Mouse (Mus musculus): ENCODE results near the gene Nek2. TPM values are rescaled to one million over a fixed set of nuclear protein-coding genes. Genes with fewer than 3 reads are reported as not detected.
A peak's percentile ranks its signal among the peaks of the same experiment; 100 is the strongest.

The Nek2 gene
- polyA plus RNA-seq, 2 experiments, result 14.4 to 28.8 TPM

GRCm38 (mm10) chr1:191863833-191864550 lies 42.7 kb downstream of the Nek2 start:
- no peak overlapping the region for H3K9ac ChIP-seq (replicated peaks)

GRCm38 (mm10) chr1:191864551-191865027 lies 43.3 kb downstream of the Nek2 start:
- Histone ChIP-seq H3K4me3 (ENCODE audit: insufficient read depth in 1 of 2, low read depth in 2 of 2, low read length in 2 of 2) (no peak overlapping the region), H3K4me2 (ENCODE audit: low read depth) (no peak overlapping the region), H3K9ac (replicated peaks) (no peak overlapping the region), H3K36me3 (replicated peaks; ENCODE audit: control insufficient read depth, insufficient read depth, low read depth) (no peaks in the 10 kb centered on the region), H3K9me3 (ENCODE audit: control insufficient read depth, low read length) (no peaks in the 10 kb centered on the region), H3K27ac (no peak overlapping the region), H3K4me1 (replicated peaks; ENCODE audit: control insufficient read depth in 2 of 2, insufficient read depth in 2 of 2, low read length in 1 of 2) (peaks cover 0 to 2% of the 10 kb centered on the region in 2 experiments; a peak in 1 of 4 replicates), H3K27me3 (ENCODE audit: control insufficient read depth, insufficient read depth, low read length) (no peaks in the 10 kb centered on the region)
- DNase-seq (ENCODE audit: low read depth in 3 of 3, low spot score in 3 of 3) (no peak), ATAC-seq (ENCODE audit: insufficient read depth) (no peak)
- 60% methylated on average over 8 of the region's 8 CpGs for WGBS (ENCODE audit: insufficient replicate concordance)
- TF ChIP-seq EP300 (IDR thresholded peaks at IDR 0.05; ENCODE audit: low read depth) (no peak), CTCF (IDR thresholded peaks at IDR 0.05; ENCODE audit: low read depth) (no peak)

More at GRCm38 (mm10) chr1:191863833-191864550, 42.7 kb downstream of the Nek2 start:
- Histone ChIP-seq H3K4me3 (ENCODE audit: insufficient read depth in 1 of 2, low read depth in 2 of 2, low read length in 2 of 2) (no peak overlapping the region), H3K4me2 (ENCODE audit: low read depth) (no peak overlapping the region), H3K27me3 (ENCODE audit: control insufficient read depth, insufficient read depth, low read length) (no peaks in the 10 kb centered on the region), H3K4me1 (replicated peaks; ENCODE audit: control insufficient read depth in 2 of 2, insufficient read depth in 2 of 2, low read length in 1 of 2) (peaks cover 0 to 2% of the 10 kb centered on the region in 2 experiments; a peak in 2 of 4 replicates), H3K36me3 (replicated peaks; ENCODE audit: control insufficient read depth, insufficient read depth, low read depth) (no peaks in the 10 kb centered on the region), H3K9me3 (ENCODE audit: control insufficient read depth, low read length) (no peaks in the 10 kb centered on the region), H3K27ac (no peak overlapping the region)
- WGBS (ENCODE audit: insufficient replicate concordance), result 62% methylated on average over 4 of the region's 4 CpGs
- no peak for TF ChIP-seq EP300 (IDR thresholded peaks at IDR 0.05; ENCODE audit: low read depth)
- TF ChIP-seq CTCF (IDR thresholded peaks at IDR 0.05; ENCODE audit: low read depth), result no peak
- ATAC-seq (ENCODE audit: insufficient read depth) (no peak), DNase-seq (ENCODE audit: low read depth in 3 of 3, low spot score in 3 of 3) (no peak)

- H3K9me3 ChIP-seq (ENCODE audit: control insufficient read depth, low read length), result no peaks in the 10 kb centered on the region
- no peak overlapping the region for H3K4me3 ChIP-seq (ENCODE audit: insufficient read depth in 1 of 2, low read depth in 2 of 2, low read length in 2 of 2)
- WGBS (ENCODE audit: insufficient replicate concordance), result 58% methylated on average over 6 of the region's 6 CpGs
- no peak overlapping the region for H3K4me2 ChIP-seq (ENCODE audit: low read depth)
- TF ChIP-seq EP300 (IDR thresholded peaks at IDR 0.05; ENCODE audit: low read depth) (no peak), CTCF (IDR thresholded peaks at IDR 0.05; ENCODE audit: low read depth) (no peak)
- no peaks in the 10 kb centered on the region for H3K36me3 ChIP-seq (replicated peaks; ENCODE audit: control insufficient read depth, insufficient read depth, low read depth)
- H3K27me3 ChIP-seq (ENCODE audit: control insufficient read depth, insufficient read depth, low read length), result no peaks in the 10 kb centered on the region; the same call in 1 of the 2 replicates
- H3K4me1 ChIP-seq (replicated peaks; ENCODE audit: control insufficient read depth in 2 of 2, insufficient read depth in 2 of 2, low read length in 1 of 2), result peaks cover 8 to 16% of the 10 kb centered on the region in 2 experiments; a peak in 3 of 4 replicates
- no peak overlapping the region for H3K27ac ChIP-seq
- ATAC-seq (ENCODE audit: insufficient read depth), result no peak
- no peak overlapping the region for H3K9ac ChIP-seq (replicated peaks)
- no peak for DNase-seq (ENCODE audit: low read depth in 3 of 3, low spot score in 3 of 3)
Measured at GRCm38 (mm10) chr1:191872076-191872710, 50.9 kb downstream of the Nek2 start.

DNA sequence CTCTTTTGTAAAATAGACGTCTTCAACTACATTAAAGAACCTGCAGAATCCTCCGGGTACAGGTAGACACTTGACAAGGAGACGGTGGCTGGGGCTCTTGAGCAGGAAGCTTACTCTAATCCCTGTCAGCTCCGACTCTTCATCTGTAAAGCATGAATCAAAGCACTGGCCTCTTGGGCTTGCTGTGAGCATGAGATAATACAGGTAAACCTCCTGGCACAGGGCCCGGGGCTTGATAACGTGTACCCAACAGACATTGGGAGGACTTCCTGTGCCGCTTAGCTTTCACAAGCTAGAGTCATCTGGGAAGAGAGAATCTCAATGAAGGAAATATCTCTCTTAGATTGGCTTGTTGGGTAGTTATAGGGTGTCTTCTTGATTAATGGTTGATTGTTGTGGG lies 53.8 kb downstream of the Nek2 start:
- H3K4me2 ChIP-seq (ENCODE audit: low read depth), result peak overlapping the region; percentile 13; the same call in 1 of the 2 replicates
- 30% methylated on average over 7 of the region's 7 CpGs for WGBS (ENCODE audit: insufficient replicate concordance)
- H3K27ac ChIP-seq, result no peak overlapping the region
- H3K4me1 ChIP-seq (replicated peaks; ENCODE audit: control insufficient read depth in 2 of 2, insufficient read depth in 2 of 2, low read length in 1 of 2), result peaks cover 16 to 35% of the 10 kb centered on the region in 2 experiments
- no peaks in the 10 kb centered on the region for H3K9me3 ChIP-seq (ENCODE audit: control insufficient read depth, low read length)
- ATAC-seq (ENCODE audit: insufficient read depth) (peak; percentile 42), DNase-seq (ENCODE audit: low read depth in 3 of 3, low spot score in 3 of 3) (no peak)
- H3K9ac ChIP-seq (replicated peaks), result no peak overlapping the region
- H3K27me3 ChIP-seq (ENCODE audit: control insufficient read depth, insufficient read depth, low read length), result no peaks in the 10 kb centered on the region; the same call in 1 of the 2 replicates
- TF ChIP-seq EP300 (IDR thresholded peaks at IDR 0.05; ENCODE audit: low read depth) (peak; percentile 55), CTCF (IDR thresholded peaks at IDR 0.05; ENCODE audit: low read depth) (no peak)
- H3K36me3 ChIP-seq (replicated peaks; ENCODE audit: control insufficient read depth, insufficient read depth, low read depth), result no peaks in the 10 kb centered on the region
- H3K4me3 ChIP-seq (ENCODE audit: insufficient read depth in 1 of 2, low read depth in 2 of 2, low read length in 2 of 2), result no peak overlapping the region
